Mouse (Mus musculus) thymus, adult 2 months (tissue): Measurements from ENCODE around the gene Fam126b. TPM values are rescaled to one million over a fixed set of nuclear protein-coding genes. Genes with fewer than 3 reads are reported as not detected.

ENCODE experiments used
- DNase-seq: peaks from one replicate; pipeline ENCODE4 v3.0.0; 2021
- H3K27ac ChIP-seq: fragments of 200-500 bp; 2 replicates; pipeline ENCODE4 v1.5.1; 2012; ENCODE audit warnings: low read length, control low read depth; ENCODE audit not compliant: control insufficient read depth, insufficient read depth
- H3K27me3 ChIP-seq: fragments of 200-500 bp; 2 replicates; pipeline ENCODE4 v1.6.1; 2012; ENCODE audit warnings: mild to moderate bottlenecking, low read length, moderate library complexity, mixed read lengths; ENCODE audit not compliant: control insufficient read depth, insufficient read depth
- H3K36me3 ChIP-seq: fragments of 200-500 bp; 2 replicates; pipeline ENCODE4 v1.6.1; 2012; ENCODE audit warnings: mild to moderate bottlenecking, low read length, moderate library complexity; ENCODE audit not compliant: control insufficient read depth, insufficient read depth
- H3K4me1 ChIP-seq: fragments of 200-500 bp; replicated peaks from 2 replicates; pipeline ENCODE4 v1.6.1; 2012; ENCODE audit warnings: low read length; ENCODE audit not compliant: control insufficient read depth, insufficient read depth
- H3K4me3 ChIP-seq: fragments of 200-500 bp; 2 replicates; pipeline ENCODE4 v1.5.1; 2012; ENCODE audit warnings: mild to moderate bottlenecking, low read length, control low read depth, moderate library complexity; ENCODE audit not compliant: control insufficient read depth, insufficient read depth
- CTCF ChIP-seq: fragments of 200-500 bp; IDR thresholded peaks from 2 replicates; pipeline ENCODE4 v1.5.1; 2012; ENCODE audit warnings: mild to moderate bottlenecking, control low read depth, low read length, moderate library complexity, borderline replicate concordance; ENCODE audit not compliant: control insufficient read depth, poor library complexity, insufficient read depth; ENCODE audit errors: extremely low read depth
- POLR2A ChIP-seq: fragments of 200-500 bp; IDR thresholded peaks from 2 replicates; pipeline ENCODE4 v1.6.1; 2012; ENCODE audit warnings: mild to moderate bottlenecking, low read length, control low read depth, moderate library complexity; ENCODE audit not compliant: control insufficient read depth, poor library complexity, insufficient read depth; ENCODE audit errors: extremely low read depth
- WGBS: fragments of 180-500 bp; shearing (Covaris S2); methylation state at CpG from one replicate; pipeline ENCODE4 v1.1.7; 2018; 5-methylcytosine and 5-hydroxymethylcytosine counted together
- polyA plus RNA-seq: library from polyadenylated mRNA; depleted of rRNA; stranded (reverse); fragments of >200 nt; gene quantifications from 2 replicates; pipeline ENCODE4 v1.2.3, GENCODE M21; 2012; rRNA removed

The Fam126b gene
- polyA plus RNA-seq, 1 experiment: 2.4 TPM

DNA sequence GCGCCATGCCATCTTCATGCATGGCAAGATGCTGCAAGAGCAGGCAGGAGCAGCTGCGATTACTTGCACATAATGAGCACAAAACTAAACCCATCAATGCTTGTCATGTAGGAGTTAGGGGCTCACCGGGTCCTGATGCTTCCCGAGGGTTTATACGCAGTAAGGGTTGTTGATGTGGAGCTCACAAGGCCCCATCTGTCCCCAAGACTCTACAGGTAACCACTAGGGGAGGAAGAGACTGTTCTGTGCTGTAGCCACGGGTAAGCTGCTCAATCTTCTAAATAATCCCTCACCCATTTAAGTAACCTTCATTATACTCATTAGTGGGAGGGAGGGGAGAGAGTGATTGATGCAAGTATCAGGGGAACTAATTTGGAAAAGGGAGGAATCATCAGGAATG, 90.5 kb downstream of the Fam126b start:
- TF ChIP-seq CTCF (no peak), POLR2A (no peak)
- no peak for DNase-seq
- H3K4me1 ChIP-seq: no peaks in the 10 kb centered on the region
- no peak overlapping the region for H3K4me3 ChIP-seq
- WGBS: 99% methylated on average over 6 of the region's 6 CpGs
- no peaks in the 10 kb centered on the region for H3K27me3 ChIP-seq
- peaks cover 53% of the 10 kb centered on the region for H3K36me3 ChIP-seq
- H3K27ac ChIP-seq: no peak overlapping the region

DNA sequence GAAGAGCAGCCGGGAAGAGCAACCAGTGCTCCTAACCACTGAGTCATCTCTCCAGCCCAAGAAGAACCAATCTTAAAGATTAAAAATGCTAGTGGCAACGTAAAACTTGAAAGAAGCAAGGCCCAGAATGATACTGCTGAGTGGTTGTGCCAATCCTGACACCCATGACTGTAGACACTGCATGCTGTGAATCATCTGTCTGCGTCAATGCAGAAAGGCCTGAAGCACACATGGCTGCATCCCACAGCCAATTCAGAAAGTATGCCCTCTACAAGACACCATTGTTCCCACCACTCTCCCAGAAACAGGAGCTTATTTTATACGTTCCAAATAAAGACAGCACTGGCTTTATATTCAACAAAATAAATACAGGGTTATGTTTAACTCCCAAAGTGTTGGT, 103.5 kb downstream of the Fam126b start:
- Histone ChIP-seq H3K27ac (no peak overlapping the region), H3K4me3 (no peak overlapping the region), H3K27me3 (no peaks in the 10 kb centered on the region), H3K36me3 (peaks cover 38% of the 10 kb centered on the region), H3K4me1 (no peaks in the 10 kb centered on the region)
- DNase-seq: no peak
- TF ChIP-seq POLR2A: no peak
- TF ChIP-seq CTCF: no peak
- WGBS: over 99% methylated on average over 4 of the region's 4 CpGs

DNA sequence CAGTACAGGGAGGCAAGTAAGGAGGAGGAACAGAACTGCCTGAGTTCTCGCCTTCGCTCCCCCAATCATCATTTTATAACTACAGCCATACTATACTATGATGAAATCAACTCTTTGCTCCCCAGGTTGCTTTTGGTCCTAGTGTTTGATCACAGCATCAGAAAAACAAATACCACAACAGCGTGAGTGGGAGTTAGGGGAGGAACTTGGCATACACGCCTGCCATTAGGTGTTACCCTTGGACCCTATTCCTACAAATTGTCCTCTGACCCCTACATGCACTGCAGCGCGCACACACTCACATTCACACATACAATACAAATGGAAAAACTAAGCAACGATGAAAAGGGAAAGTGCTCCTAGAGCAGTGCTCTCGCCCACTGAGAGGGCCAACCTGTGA, 110.5 kb downstream of the Fam126b start:
- H3K4me3 ChIP-seq: no peak overlapping the region
- no peak overlapping the region for H3K27ac ChIP-seq
- H3K36me3 ChIP-seq: peaks cover 49% of the 10 kb centered on the region
- WGBS: 99% methylated on average over 8 of the region's 8 CpGs
- H3K4me1 ChIP-seq: no peaks in the 10 kb centered on the region
- DNase-seq: no peak
- no peaks in the 10 kb centered on the region for H3K27me3 ChIP-seq
- no peak for TF ChIP-seq CTCF

Other genes starting within 250 kb of the Fam126b start
- 42.1 and 44.7 TPM in 2 replicates for gene Bzw1, start 193.4 kb downstream of the Fam126b start, polyA plus RNA-seq
- 85.3 and 112 TPM in 2 replicates for gene Clk1, start 162.3 kb downstream of the Fam126b start, polyA plus RNA-seq
- 18.6 and 19.0 TPM in 2 replicates for gene Nif3l1, start 141.2 kb downstream of the Fam126b start, polyA plus RNA-seq
- gene Ppil3, start 140.8 kb downstream of the Fam126b start, polyA plus RNA-seq: 19.6 and 30.4 TPM in 2 replicates
- 22.9 and 28.1 TPM in 2 replicates for gene Orc2, start 81.2 kb downstream of the Fam126b start, polyA plus RNA-seq
- 34.6 and 45.2 TPM in 2 replicates for gene Ndufb3, start 61 bp upstream of the Fam126b start, polyA plus RNA-seq
- gene Als2cr12, start 109.7 kb upstream of the Fam126b start, polyA plus RNA-seq: 0.16 and 0.37 TPM in 2 replicates
- gene Cflar, start 125.2 kb upstream of the Fam126b start, polyA plus RNA-seq: 78.4 and 83.9 TPM in 2 replicates
- gene Casp8, start 209.1 kb upstream of the Fam126b start, polyA plus RNA-seq: 12.0 and 12.3 TPM in 2 replicates